Mouse (Mus musculus): ENCODE measurements around the gene Rptn. TPM values are rescaled to one million over a fixed set of nuclear protein-coding genes. Genes with fewer than 3 reads are reported as not detected.
"Not testable (repeated sequence)": the region's sequence is repeated elsewhere in the genome, so short reads cannot be mapped to it uniquely, and the experiment has no call there.

The Rptn gene
- total RNA-seq, 1 experiment from 2014 or later: not detected

GRCm38 (mm10) chr3:93446756-93447137, 53.2 kb downstream of the Rptn start:
- ATAC-seq (replicated peaks; ENCODE audit: insufficient number of reproducible peaks, low FRiP score, low TSS enrichment, poor library complexity, severe bottlenecking): not testable (repeated sequence)

GRCm38 (mm10) chr3:93447138-93447841, 53.8 kb downstream of the Rptn start:
- ATAC-seq (replicated peaks; ENCODE audit: insufficient number of reproducible peaks, low FRiP score, low TSS enrichment, poor library complexity, severe bottlenecking): no peak

Other genes starting within 250 kb of the Rptn start
- not detected in 3 replicates for gene Crnn, start 248.9 kb upstream of the Rptn start, total RNA-seq (2017)
- not detected in 3 replicates for gene Flg2, start 196.4 kb upstream of the Rptn start, total RNA-seq (2017)
- not detected in 3 replicates for gene Flg, start 120.2 kb upstream of the Rptn start, total RNA-seq (2017)
- gene Hrnr, start 74.0 kb upstream of the Rptn start, total RNA-seq (2017): not detected in 3 replicates
- 0.29 to 0.32 TPM in 2 of 3 replicates, not detected in the other for gene Tchh, start 48.6 kb downstream of the Rptn start, total RNA-seq (2017)
- not detected in 3 replicates for gene Tchhl1, start 75.1 kb downstream of the Rptn start, total RNA-seq (2017)
- gene S100a11, start 126.8 kb downstream of the Rptn start, total RNA-seq (2017): 59.1 to 65.2 TPM (median 61.9 TPM) in 3 replicates
- 811 to 1,204 TPM (median 873 TPM) in 3 replicates for gene S100a10, start 161.4 kb downstream of the Rptn start, total RNA-seq (2017)